Mouse (Mus musculus) inflammation-experienced regulatory T-cells, adult 6 months (primary cell): ENCODE measurements around the gene Galnt6. TPM values are rescaled to one million over a fixed set of nuclear protein-coding genes. Genes with fewer than 3 reads are reported as not detected.
A peak's percentile ranks its signal among the peaks of the same experiment; 100 is the strongest.
"Not testable (repeated sequence)": the region's sequence is repeated elsewhere in the genome, so short reads cannot be mapped to it uniquely, and the experiment has no call there.

Source experiments
- ATAC-seq: one replicate; pipeline ENCODE4 v1.8.0; 2017
- polyA plus RNA-seq, 3 experiments: library from polyadenylated mRNA; unstranded; fragments of 100-300 nt; shearing (Covaris generic); gene quantifications; one replicate each; pipeline ENCODE4 v1.2.1; 2017

The Galnt6 gene
- polyA plus RNA-seq, result 10 to 100 TPM; 55.3 to 67.0 (median 65.0) TPM

DNA sequence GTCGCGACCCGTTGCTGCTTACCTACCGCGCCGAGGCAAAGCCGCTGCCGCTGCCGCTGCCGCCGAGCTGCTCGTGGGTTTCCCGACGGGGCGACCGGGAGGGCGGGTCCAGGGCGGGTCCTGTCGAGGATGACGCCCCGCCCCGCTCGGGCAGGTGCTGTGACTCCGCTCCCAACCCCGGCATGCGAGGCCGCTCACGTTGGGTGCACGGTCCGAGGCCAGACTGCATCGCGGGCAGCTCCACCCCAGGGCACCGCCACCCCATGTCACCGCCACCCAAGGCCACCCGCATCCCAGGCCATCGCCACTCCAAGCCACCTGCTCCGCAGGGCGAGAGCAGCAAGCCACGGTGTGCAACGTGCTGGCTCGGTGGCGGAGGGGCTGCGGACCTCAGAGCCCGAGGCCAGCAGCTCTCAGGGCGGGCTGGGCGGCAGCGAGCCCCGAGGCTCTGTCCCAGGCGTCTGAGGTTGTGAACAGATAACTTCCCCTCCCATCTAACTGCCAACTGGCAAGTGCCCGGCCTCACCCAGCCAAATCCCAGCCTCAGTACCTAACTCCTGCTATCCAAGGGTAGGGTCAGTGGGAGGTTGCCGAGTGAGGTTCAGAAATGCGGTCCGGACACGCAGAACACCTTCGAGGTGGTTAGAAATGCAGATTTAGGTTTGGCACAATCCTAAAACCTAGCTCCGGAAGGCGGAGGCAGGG lies at the start of gene Galnt6:
TSS of gene Galnt6 (minus strand) at position 96 of the 705 bp plus-strand sequence.
- no peak for ATAC-seq

GRCm38 (mm10) chr15:100777020-100778016 lies 48.1 kb upstream of the Galnt6 start:
- ATAC-seq, result no peak

- no peak for ATAC-seq
Observed at GRCm38 (mm10) chr15:100776424-100776823, 47.2 kb upstream of the Galnt6 start.

DNA sequence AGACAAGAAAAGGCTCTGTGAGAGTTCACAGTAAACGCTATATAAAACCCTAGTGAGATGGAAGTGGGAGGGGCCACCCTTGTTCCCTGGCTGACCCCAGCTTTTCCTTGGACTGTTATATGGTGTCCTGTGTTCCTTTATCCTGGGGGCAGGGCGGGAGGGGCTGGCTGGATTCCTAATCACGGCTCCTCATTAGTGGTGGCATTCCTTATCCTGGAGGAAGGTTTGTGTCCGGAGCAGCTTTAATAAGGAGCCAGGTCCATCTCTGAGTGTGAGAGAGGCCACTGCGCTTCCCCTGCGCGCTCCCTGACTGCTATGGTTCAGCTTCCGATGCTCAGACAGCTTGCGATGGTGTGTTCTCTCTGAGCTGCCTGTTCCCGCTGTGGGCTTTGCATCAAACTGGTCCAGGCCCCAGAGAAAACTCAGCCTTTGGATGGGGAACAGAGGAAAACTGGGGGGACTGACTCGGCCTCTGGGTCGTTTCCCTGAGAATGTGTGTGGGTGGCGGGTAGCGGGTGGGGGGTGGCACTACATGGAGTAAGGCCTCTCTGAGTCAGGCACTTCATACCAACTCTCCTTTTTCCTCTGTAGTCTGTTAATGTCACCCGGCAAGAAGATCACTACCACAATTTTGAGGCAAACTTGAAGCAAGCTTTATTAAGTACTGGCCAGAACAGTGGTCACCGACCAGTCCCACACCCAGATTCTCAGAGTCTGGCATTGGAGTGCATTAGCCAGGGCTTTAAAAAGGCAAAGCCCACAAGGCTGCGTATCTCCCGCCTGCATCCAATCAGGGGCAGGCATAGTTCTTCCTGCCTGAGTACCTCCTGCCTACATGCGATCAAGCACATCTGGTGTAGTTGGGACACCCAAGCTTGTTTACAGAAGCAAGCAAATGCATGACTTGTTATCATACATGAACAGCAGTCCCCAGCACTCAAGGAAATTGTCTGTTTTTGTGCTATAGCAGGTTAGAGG lies 46.3 kb upstream of the Galnt6 start:
- no peak for ATAC-seq

- ATAC-seq, result not testable (repeated sequence)
Observed at GRCm38 (mm10) chr15:100773859-100774258, 44.7 kb upstream of the Galnt6 start.

- ATAC-seq, result no peak
Observed at GRCm38 (mm10) chr15:100772685-100773084, 43.5 kb upstream of the Galnt6 start.

- no peak for ATAC-seq
Observed at GRCm38 (mm10) chr15:100770338-100770737, 41.2 kb upstream of the Galnt6 start.

GRCm38 (mm10) chr15:100769023-100769422 lies 39.8 kb upstream of the Galnt6 start:
- ATAC-seq, result not testable (repeated sequence)

GRCm38 (mm10) chr15:100767851-100768250 lies 38.7 kb upstream of the Galnt6 start:
- no peak for ATAC-seq

GRCm38 (mm10) chr15:100766826-100767225 lies 37.6 kb upstream of the Galnt6 start:
- ATAC-seq, result no peak

DNA sequence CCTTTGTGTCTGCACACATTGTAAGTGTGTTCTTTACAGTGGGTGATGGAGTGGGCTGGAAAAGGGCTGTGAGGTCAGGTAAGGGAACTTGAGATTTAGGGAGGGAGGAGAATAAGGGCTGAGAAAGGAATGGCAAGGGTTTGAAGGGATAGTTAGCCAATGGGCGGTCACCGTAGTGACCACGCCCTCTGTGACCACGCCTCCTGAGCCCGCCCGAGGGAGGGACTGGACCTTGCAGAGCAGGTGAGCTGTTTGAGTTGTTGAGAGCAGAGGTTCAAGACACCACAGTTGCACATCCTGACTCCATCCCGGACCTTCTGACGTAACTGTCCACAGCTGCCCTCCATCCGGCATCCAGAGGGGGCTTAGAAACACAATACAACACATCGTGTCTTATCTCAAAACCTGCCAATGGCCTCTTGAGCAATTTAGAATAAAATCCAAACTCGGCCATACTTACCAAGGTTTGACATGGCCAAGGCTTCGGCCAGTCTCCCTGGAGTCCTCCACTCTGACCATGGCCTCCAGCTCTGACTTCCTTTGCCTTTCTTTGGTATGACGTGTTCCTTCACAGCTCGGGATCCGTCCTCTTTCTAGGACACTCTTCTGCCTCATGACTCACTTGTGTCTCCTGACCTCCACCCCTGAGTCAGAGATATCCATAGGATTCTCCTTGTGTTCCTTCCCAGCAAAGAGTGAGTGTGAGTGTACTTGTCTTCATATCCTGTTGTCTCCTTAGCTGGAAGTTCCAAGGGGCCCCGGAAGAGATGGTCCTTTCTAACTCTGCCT lies 35.2 kb upstream of the Galnt6 start:
- no peak for ATAC-seq

DNA sequence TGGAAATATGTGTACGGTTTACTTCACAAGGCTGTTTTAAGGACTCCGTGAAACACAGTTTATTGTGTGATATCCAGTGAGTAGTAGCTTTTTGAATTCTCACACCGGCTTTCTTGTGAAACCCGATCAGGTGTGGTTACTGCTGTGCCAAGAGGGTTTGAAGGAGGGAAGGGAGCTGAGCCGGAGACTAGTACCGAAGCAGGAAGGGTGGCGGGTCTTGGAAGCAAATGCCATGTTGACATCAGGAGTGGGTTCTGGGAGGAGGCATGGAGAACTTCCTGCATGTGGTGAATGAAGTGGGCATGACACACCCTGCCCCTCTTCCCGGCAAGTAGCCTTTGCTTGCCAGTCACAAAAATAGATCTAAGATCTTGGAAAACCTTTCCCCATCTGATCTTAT lies 33.5 kb upstream of the Galnt6 start:
- ATAC-seq, result no peak

DNA sequence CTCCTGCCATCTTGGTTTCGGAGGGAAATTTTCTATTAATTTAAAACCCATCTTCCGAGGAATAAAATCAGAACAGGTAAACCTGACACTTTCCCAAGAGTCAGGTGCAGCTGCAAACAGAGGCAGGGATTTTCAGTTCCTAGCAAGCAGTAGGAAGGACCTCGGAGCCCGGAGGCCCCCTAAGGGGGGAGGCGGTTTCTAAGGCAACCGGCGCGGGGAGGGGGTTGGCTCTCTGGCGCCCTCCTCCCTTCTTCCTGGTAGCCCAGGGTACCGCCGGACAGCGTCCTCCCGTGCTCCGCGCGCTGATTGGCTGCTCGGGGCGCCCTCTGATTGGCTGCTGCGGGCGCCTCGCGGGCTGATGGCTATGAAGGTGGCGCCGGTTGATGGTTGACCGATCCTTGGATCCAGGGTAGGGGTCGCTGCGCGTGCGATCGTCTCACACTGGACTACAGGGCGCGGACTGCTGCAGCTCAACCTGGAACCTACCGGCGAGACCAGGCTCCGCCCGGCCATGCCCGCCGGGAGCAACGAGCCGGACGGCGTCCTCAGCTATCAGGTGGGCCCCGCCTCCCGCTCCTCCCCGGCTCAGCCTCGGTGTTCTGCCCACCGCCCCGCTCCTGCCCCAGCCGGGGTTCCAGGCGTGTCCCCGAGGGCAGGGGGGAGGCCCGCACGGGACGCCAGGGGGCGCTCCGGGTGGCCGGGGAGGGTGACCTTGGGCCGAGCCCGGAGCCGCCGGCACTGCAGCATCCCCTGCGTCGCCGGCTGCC lies 32.4 kb upstream of the Galnt6 start, which contains the start of gene Slc4a8:
TSS of gene Slc4a8 (plus strand) at position 329 of the 767 bp plus-strand sequence.
- ATAC-seq, result peak; percentile 92

- ATAC-seq, result peak; percentile 39
Observed at GRCm38 (mm10) chr15:100761036-100761418, 31.9 kb upstream of the Galnt6 start.

GRCm38 (mm10) chr15:100759286-100759685 lies 30.1 kb upstream of the Galnt6 start:
- no peak for ATAC-seq

DNA sequence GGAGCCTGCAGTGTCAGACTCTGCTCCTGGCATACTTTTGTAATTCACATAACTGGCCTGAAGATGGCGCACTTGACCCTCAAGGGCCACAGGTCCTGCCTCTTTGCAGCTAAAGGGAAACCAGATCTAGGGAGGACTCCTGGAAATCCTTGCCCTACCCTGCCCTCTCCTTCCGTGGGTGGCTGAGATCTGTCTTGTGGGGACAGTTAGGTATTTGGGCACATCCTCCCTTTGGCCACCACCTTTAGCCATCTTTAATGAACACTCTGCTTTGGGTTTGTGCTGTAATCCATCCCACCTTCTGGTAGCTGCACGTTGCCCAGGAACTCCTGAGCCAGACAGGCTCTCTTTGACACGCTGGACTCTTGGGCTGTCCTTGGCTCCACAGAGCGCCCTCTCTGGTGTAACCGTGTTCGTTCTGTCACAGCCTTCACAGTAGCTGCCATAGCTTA lies 28.4 kb upstream of the Galnt6 start:
- ATAC-seq, result peak; percentile 19

DNA sequence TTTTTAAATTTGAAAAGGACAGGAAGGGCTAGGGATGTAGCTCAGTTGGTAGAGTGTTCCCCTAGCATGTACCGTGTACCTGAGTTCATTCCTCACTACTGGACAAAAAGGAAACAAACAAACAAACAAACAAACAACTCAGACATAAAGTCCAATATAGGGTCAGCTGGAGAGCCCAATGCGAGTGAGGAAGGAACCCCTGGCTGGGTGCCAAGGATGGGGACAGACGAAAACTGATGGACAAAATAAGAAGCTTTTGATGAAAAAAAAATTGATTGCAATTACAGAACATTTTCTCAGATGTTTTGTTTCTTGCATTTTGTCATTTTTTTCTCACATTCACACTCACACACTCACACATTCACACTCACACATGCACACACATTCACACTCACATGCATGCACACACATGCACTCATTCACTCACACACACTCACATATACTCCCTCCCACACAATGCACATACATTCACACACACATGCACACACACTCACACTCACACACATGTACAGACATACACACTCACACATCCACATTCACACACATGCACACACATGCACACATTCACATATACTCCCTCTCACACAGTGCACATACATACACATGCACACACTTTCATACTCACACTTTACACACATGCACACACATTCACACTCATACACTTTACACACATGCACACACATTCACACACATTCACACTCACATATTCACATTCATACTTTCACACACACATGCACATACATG lies 26.9 kb upstream of the Galnt6 start:
- no peak for ATAC-seq

GRCm38 (mm10) chr15:100755498-100755859 lies 26.3 kb upstream of the Galnt6 start:
- no peak for ATAC-seq

GRCm38 (mm10) chr15:100754805-100755497 lies 25.8 kb upstream of the Galnt6 start:
- ATAC-seq, result peak; percentile 75
